Mouse (Mus musculus) embryonic facial prominence, embryonic 11.5 days (tissue): ENCODE results near the gene Rnase4. TPM values are rescaled to one million over a fixed set of nuclear protein-coding genes. Genes with fewer than 3 reads are reported as not detected.

Experiments
- ATAC-seq: fragments of 200-750 bp; cut with Nextera tagmentation; replicated peaks from 2 replicates; pipeline ENCODE4 v1.8.0; 2017; ENCODE audit warnings: low read depth; ENCODE audit not compliant: insufficient number of reproducible peaks, low FRiP score, low TSS enrichment
- DNase-seq: peaks from one replicate; pipeline ENCODE4 v3.0.0-alpha.2; 2015; ENCODE audit warnings: low spot score
- H3K27ac ChIP-seq: fragments of 300-500 bp; sonication (generic); replicated peaks from 2 replicates; pipeline ENCODE4 v1.5.1; 2014; ENCODE audit warnings: mild to moderate bottlenecking, low read depth, low read length, control low read depth
- H3K27me3 ChIP-seq: fragments of 300-500 bp; sonication (generic); 2 replicates; pipeline ENCODE4 v1.6.1; 2014; ENCODE audit warnings: mild to moderate bottlenecking, low read length, moderate library complexity, mixed read lengths; ENCODE audit not compliant: control insufficient read depth, insufficient read depth
- H3K36me3 ChIP-seq: fragments of 300-500 bp; sonication (generic); replicated peaks from 2 replicates; pipeline ENCODE4 v1.6.1; 2014; ENCODE audit warnings: low read depth, mild to moderate bottlenecking, low read length, moderate library complexity, mixed read lengths; ENCODE audit not compliant: control insufficient read depth, insufficient read depth
- H3K4me1 ChIP-seq: fragments of 300-500 bp; sonication (generic); 2 replicates; pipeline ENCODE4 v1.6.1; 2014; ENCODE audit warnings: low read length, mixed read lengths; ENCODE audit not compliant: control insufficient read depth, insufficient read depth
- H3K4me2 ChIP-seq: fragments of 300-500 bp; sonication (generic); 2 replicates; pipeline ENCODE4 v1.6.1; 2014; ENCODE audit warnings: low read depth, mild to moderate bottlenecking, control low read depth, low read length, moderate library complexity
- H3K4me3 ChIP-seq: fragments of 300-500 bp; sonication (generic); 2 replicates; pipeline ENCODE4 v1.5.1; 2014; ENCODE audit warnings: low read depth, low read length, control low read depth
- H3K9ac ChIP-seq: fragments of 300-500 bp; sonication (generic); replicated peaks from 2 replicates; pipeline ENCODE4 v1.6.1; 2014; ENCODE audit warnings: mild to moderate bottlenecking, control low read depth, low read length
- H3K9me3 ChIP-seq: fragments of 300-500 bp; sonication (generic); replicated peaks from 2 replicates; pipeline ENCODE4 v1.6.1; 2016; ENCODE audit warnings: mild to moderate bottlenecking, low read length, inconsistent platforms, mixed read lengths; ENCODE audit not compliant: control insufficient read depth
- WGBS: fragments of 180-500 bp; shearing (Covaris S2); extraction: QIAGEN DNeasy Blood & Tissue Kit; methylation state at CpG from one replicate; pipeline ENCODE4 v1.1.7; 2014; 5-methylcytosine and 5-hydroxymethylcytosine counted together
- polyA plus RNA-seq: library from polyadenylated mRNA; unstranded; fragments of >200 nt; fragmentation: Nextera tagmentation; extraction: Ambion mirVana; gene quantifications from 2 replicates; pipeline ENCODE4 v1.2.1, GENCODE M21; 2014

Gene Rnase4
- polyA plus RNA-seq, 1 experiment from 2014 or later = 14.4 TPM

- Histone ChIP-seq H3K9ac (no peak overlapping the region), H3K4me3 (no peak overlapping the region), H3K4me2 (no peak overlapping the region), H3K27me3 (no peaks in the 10 kb centered on the region), H3K27ac (no peak overlapping the region), H3K36me3 (no peaks in the 10 kb centered on the region), H3K9me3 (no peaks in the 10 kb centered on the region), H3K4me1 (no peaks in the 10 kb centered on the region)
- 82% methylated on average over 3 of the region's 3 CpGs for WGBS
- DNase-seq = no peak
- ATAC-seq = no peak
Measured at GRCm38 (mm10) chr14:51148006-51148405, 57.1 kb downstream of the Rnase4 start.

- WGBS = 53% methylated on average over 5 of the region's 5 CpGs
- H3K4me2 ChIP-seq = no peak overlapping the region
- H3K27me3 ChIP-seq = no peaks in the 10 kb centered on the region
- no peak overlapping the region for H3K4me3 ChIP-seq
- H3K9ac ChIP-seq = no peak overlapping the region
- DNase-seq = no peak
- no peak for ATAC-seq
- H3K36me3 ChIP-seq = no peaks in the 10 kb centered on the region
- H3K27ac ChIP-seq = no peak overlapping the region
- no peaks in the 10 kb centered on the region for H3K4me1 ChIP-seq
- H3K9me3 ChIP-seq = no peaks in the 10 kb centered on the region
Measured at GRCm38 (mm10) chr14:51149164-51149563, 58.3 kb downstream of the Rnase4 start.

DNA sequence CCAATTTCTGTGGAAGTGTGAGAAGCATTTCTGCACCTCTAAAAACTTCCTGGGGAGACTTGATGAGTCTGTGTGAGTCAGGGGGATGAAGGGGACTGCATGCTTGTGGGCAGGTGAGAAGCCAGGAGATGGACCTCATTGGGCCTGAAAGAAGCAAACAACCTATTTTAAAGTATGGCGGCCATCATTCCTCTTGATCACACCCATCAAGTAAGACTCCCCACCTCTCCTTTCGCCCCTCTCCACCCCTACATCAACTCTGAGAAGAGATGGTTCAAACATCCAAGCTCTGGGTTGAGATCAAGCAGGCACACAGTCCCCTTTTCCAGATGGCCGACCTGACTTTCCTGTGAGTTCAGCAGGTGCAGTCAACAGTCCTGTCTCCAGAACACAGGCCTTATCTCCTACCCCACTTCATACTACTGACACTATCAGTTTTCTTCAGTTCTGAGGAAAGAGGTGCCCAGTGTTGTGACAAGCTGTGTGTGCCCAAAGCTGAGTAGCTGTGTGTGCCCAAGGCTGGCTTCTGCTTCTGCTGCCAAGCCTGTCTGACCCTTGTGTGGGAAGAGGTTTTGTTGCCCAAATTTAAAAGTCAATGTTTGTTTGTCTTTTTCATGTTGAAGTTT is 59.4 kb downstream of the Rnase4 start:
- H3K9me3 ChIP-seq = no peaks in the 10 kb centered on the region
- no peaks in the 10 kb centered on the region for H3K36me3 ChIP-seq
- no peak overlapping the region for H3K27ac ChIP-seq
- DNase-seq (no peak), ATAC-seq (no peak)
- H3K4me1 ChIP-seq = no peaks in the 10 kb centered on the region
- H3K4me3 ChIP-seq = no peak overlapping the region
- H3K27me3 ChIP-seq = no peaks in the 10 kb centered on the region
- H3K9ac ChIP-seq = no peak overlapping the region
- 85% methylated on average over 3 of the region's 3 CpGs for WGBS
- H3K4me2 ChIP-seq = no peak overlapping the region

DNA sequence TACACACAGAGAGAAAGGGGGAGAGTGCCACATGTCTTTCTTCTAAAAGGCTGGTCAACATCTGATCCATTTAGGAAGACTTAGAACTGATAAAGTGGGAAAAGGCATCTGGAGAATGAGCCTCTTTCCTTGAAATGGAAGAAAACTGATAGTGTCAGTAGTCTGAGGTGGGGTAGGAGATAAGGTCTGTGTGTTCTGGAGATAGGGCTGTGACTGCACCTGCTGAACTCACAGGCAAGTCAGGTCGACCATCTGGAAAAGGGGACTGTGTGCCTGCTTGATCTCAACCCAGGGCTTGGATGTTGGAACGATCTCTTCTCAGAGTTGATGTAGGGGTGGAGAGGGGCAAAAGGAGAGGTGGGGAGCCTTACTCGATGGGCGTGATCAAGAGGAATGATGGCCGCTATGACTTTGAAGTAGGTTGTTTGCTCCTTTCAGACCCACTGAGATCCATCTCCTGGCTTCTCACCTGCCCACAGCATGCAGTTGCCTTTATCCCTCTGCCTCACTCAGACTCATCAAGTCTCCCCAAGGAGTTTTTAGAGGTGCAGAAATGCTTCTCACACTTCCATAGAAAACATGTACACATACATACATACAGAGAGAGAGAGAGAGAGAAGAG is 61.5 kb downstream of the Rnase4 start:
- 82% methylated on average over 5 of the region's 5 CpGs for WGBS
- no peaks in the 10 kb centered on the region for H3K9me3 ChIP-seq
- no peak for ATAC-seq

More for the DNA sequence above, 61.5 kb downstream of the Rnase4 start:
- Histone ChIP-seq H3K27ac (no peak overlapping the region), H3K4me1 (no peaks in the 10 kb centered on the region), H3K4me2 (no peak overlapping the region), H3K4me3 (no peak overlapping the region), H3K36me3 (no peaks in the 10 kb centered on the region), H3K27me3 (no peaks in the 10 kb centered on the region), H3K9ac (no peak overlapping the region)
- DNase-seq = no peak

Other genes with a start within 250 kb of the Rnase4 start
- gene Tep1, start 220.5 kb upstream of the Rnase4 start, polyA plus RNA-seq = 5.3 and 5.5 TPM in 2 replicates
- 0.15 TPM in 1 of 2 replicates, not detected in the other for gene Klhl33, start 193.6 kb upstream of the Rnase4 start, polyA plus RNA-seq
- gene Osgep, start 166.2 kb upstream of the Rnase4 start, polyA plus RNA-seq = 188 and 208 TPM in 2 replicates
- gene Apex1, start 166.1 kb upstream of the Rnase4 start, polyA plus RNA-seq = 471 and 486 TPM in 2 replicates
- gene Pip4p1, start 160.2 kb upstream of the Rnase4 start, polyA plus RNA-seq = 49.1 and 52.4 TPM in 2 replicates
- gene Pnp, start 160.0 kb upstream of the Rnase4 start, polyA plus RNA-seq = 72.0 and 72.8 TPM in 2 replicates
- gene Gm49342, start 146.6 kb upstream of the Rnase4 start, polyA plus RNA-seq = not detected in 2 replicates
- gene Pnp2, start 135.1 kb upstream of the Rnase4 start, polyA plus RNA-seq = 0.36 and 0.47 TPM in 2 replicates
- gene Rnase10, start 83.3 kb upstream of the Rnase4 start, polyA plus RNA-seq = 0.13 TPM in 1 of 2 replicates, not detected in the other
- not detected in 2 replicates for gene Rnase9, start 49.2 kb upstream of the Rnase4 start, polyA plus RNA-seq
- not detected in 2 replicates for gene Rnase11, start 40.9 kb upstream of the Rnase4 start, polyA plus RNA-seq
- gene Rnase12, start 33.4 kb upstream of the Rnase4 start, polyA plus RNA-seq = not detected in 2 replicates
- gene Olfr750, start 16.6 kb upstream of the Rnase4 start, polyA plus RNA-seq = not detected in 2 replicates
- 2.2 and 2.6 TPM in 2 replicates for gene Ang, start 73 bp downstream of the Rnase4 start, polyA plus RNA-seq
- gene Eddm3b, start 23.3 kb downstream of the Rnase4 start, polyA plus RNA-seq = not detected in 2 replicates
- not detected in 2 replicates for gene Rnase6, start 32.8 kb downstream of the Rnase4 start, polyA plus RNA-seq
- not detected in 2 replicates for gene Rnase1, start 55.7 kb downstream of the Rnase4 start, polyA plus RNA-seq
- gene Rnase2b, start 71.2 kb downstream of the Rnase4 start, polyA plus RNA-seq = not detected in 2 replicates
- gene Ang2, start 108.1 kb downstream of the Rnase4 start, polyA plus RNA-seq = not detected in 2 replicates
- gene Ear14, start 112.3 kb downstream of the Rnase4 start, polyA plus RNA-seq = not detected in 2 replicates
- not detected in 2 replicates for gene Rnase2a, start 165.0 kb downstream of the Rnase4 start, polyA plus RNA-seq